Mouse (Mus musculus) olfactory bulb, adult 2 months (tissue): Measurements from ENCODE around the gene Rapgef2. TPM values are rescaled to one million over a fixed set of nuclear protein-coding genes. Genes with fewer than 3 reads are reported as not detected.
A peak's percentile ranks its signal among the peaks of the same experiment; 100 is the strongest.
"Not testable (repeated sequence)": the region's sequence is repeated elsewhere in the genome, so short reads cannot be mapped to it uniquely, and the experiment has no call there.

Source experiments
- H3K27ac ChIP-seq: fragments of 200-500 bp; 2 replicates; pipeline ENCODE4 v1.5.1; 2012; ENCODE audit warnings: low read depth, low read length; ENCODE audit not compliant: insufficient read depth
- H3K4me1 ChIP-seq: fragments of 200-500 bp; 2 replicates; pipeline ENCODE4 v1.6.1; 2012; ENCODE audit warnings: low read length; ENCODE audit not compliant: control insufficient read depth, insufficient read depth
- H3K4me3 ChIP-seq: fragments of 200-500 bp; 2 replicates; pipeline ENCODE4 v1.5.1; 2012; ENCODE audit warnings: mild to moderate bottlenecking, low read depth, low read length, moderate library complexity; ENCODE audit not compliant: insufficient read depth
- CTCF ChIP-seq: fragments of 200-500 bp; IDR thresholded peaks from 2 replicates; pipeline ENCODE4 v1.5.1; 2012; ENCODE audit warnings: low read depth, mild to moderate bottlenecking, low read length, moderate library complexity; ENCODE audit not compliant: insufficient read depth
- POLR2A ChIP-seq: fragments of 200-500 bp; IDR thresholded peaks from 2 replicates; pipeline ENCODE4 v1.6.1; 2012; ENCODE audit warnings: mild to moderate bottlenecking, low read depth, low read length, moderate library complexity; ENCODE audit not compliant: insufficient read depth
- WGBS: fragments of 180-500 bp; shearing (Covaris S2); methylation state at CpG from one replicate; pipeline ENCODE4 v1.1.7; 2018; 5-methylcytosine and 5-hydroxymethylcytosine counted together
- polyA plus RNA-seq: library from polyadenylated mRNA; stranded (reverse); fragments of >200 nt; gene quantifications from 2 replicates; pipeline ENCODE4 v1.2.4, GENCODE M21; 2012; ENCODE audit warnings: low replicate concordance; ENCODE audit not compliant: missing spikeins, insufficient read depth, insufficient read length

The Rapgef2 gene
- polyA plus RNA-seq, 1 experiment, result 61.7 TPM

DNA sequence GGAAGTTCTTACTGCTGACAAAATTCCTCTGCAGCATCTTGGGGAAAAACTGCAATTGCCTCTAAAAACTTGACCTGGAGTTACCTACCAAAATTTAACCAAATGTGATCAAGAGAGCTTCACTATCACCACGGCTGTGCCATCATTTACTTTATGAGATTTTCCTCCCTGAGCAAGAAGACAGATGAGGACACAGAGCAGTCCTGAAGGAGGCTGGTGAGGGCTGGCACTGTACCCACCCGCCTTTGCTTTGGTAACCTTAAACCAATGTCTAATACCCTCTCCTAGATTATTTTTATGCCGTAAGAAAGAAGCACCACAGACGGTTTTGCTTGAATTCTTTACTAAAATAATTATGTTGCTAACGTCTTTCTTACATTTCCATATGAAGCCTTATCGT lies 112.1 kb downstream of the Rapgef2 start:
- H3K27ac ChIP-seq, result no peak overlapping the region
- no peaks in the 10 kb centered on the region; the same call in 1 of the 2 replicates for H3K4me1 ChIP-seq
- TF ChIP-seq POLR2A (no peak), CTCF (no peak)
- no peak overlapping the region for H3K4me3 ChIP-seq
- 85% methylated on average over 6 of the region's 6 CpGs for WGBS

DNA sequence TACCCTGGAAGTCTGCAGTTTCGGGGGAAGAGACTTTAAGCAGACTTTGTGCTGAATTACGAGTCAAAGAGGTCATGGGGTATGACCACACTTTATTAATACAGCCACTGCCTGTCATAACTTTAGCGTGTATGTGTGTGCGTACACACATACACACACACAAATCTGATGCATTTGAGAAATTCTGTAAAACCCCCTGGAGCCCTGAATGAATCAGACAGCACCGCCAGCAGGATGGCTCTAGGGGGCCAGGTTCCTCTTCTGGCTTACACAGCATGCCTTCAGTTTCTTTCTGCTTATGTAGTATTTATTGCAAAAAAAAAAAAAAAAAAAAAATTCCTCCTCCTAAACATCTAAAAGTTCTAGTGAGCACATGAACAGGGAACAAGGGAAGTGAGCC lies 113.0 kb downstream of the Rapgef2 start:
- Histone ChIP-seq H3K27ac (no peak overlapping the region), H3K4me3 (no peak overlapping the region), H3K4me1 (no peaks in the 10 kb centered on the region; the same call in 1 of the 2 replicates)
- no peak for TF ChIP-seq POLR2A
- no peak for TF ChIP-seq CTCF
- WGBS, result 85% methylated on average over 5 of the region's 5 CpGs

- H3K4me1 ChIP-seq, H3K4me3 ChIP-seq, H3K27ac ChIP-seq: not testable (repeated sequence)
- 96% methylated on average over 8 of the region's 8 CpGs for WGBS
These were observed 115.2 kb downstream of the Rapgef2 start for GRCm38 (mm10) chr3:79171146-79171545.

DNA sequence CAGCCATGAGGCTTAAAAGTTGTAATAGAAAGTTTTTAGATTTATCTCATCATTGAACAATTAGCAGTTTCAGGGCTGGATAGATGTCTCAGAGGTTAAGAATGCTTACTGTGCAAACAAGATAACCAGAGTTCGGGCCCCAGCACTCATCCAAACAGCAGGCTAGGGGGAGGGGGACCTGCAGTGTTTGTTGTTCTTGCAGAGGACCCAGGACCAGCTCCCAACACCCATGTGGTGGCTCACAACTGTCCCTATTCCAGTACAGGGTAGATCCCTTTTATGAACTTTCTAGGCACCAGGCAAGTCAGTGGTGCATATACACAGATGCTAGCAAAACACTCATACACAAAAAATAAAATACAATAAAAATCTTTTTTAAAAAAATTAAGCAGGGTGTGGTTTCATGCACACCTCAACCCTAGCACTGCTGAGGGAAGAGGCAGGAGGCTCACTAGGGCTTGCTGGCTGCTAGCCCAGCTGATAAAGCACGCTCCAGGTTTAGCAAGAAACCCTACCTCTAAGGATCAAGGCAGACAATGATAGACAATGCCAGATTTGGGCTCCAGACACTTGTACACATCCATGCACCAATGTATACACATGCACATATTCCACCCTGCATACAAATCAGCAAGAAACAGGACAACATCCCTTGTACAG lies 118.0 kb downstream of the Rapgef2 start:
- 80% methylated on average over 2 of the region's 2 CpGs for WGBS
- H3K4me1 ChIP-seq, result no peaks in the 10 kb centered on the region; the same call in 1 of the 2 replicates
- TF ChIP-seq CTCF, result no peak
- TF ChIP-seq POLR2A, result no peak
- H3K4me3 ChIP-seq, result no peak overlapping the region
- no peak overlapping the region for H3K27ac ChIP-seq

DNA sequence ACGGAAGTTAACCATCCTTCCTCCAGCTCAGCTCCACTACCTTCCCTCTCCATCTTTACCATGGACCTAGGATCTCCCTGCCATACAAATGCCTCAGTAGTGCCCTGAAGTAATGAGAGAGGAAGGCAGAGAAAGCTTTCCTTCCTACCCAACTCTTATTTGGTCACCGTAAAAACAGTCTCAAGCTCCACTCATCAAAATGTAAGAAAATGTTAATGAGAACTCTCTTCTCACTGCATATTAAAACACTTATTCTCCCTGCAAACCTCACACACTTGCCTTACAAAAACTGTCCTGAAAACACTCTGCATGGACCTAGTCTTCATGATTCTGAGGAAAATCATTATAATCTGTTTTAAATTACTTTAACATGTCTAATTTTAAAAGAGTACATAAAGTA lies 118.7 kb downstream of the Rapgef2 start:
- WGBS, result 51% methylated on average over 2 of the region's 2 CpGs
- TF ChIP-seq CTCF, result no peak
- no peak for TF ChIP-seq POLR2A
- H3K27ac ChIP-seq, result no peak overlapping the region
- H3K4me3 ChIP-seq, result no peak overlapping the region
- H3K4me1 ChIP-seq, result no peaks in the 10 kb centered on the region

DNA sequence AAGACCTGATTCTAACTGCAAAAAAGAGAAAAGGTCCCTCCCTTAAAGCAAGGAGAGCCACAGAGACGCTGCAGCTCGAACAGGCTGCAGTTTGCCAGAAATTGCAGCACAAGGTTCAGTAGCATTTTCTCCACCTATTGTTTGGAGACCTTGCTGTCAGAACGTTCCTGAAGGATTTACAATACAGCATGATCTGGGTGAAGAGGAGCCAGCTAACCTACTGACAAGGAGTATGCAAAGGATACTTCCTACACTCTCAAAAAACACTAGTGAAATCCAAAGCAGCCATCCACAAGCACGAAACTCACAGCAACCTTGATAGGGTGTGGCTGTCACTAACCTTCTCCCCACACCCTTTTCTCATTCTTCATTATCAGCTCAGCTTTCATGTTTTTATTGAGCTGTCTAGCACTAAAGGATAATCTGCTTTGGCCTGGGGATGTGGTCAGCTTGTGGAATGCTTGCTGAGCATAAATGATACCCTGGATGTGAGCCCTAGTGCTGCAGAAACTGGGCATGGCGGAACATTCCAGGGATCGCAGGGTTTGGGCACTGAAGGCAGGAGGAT lies 124.4 kb downstream of the Rapgef2 start:
- TF ChIP-seq CTCF, result no peak
- no peak for TF ChIP-seq POLR2A
- peaks cover 4% of the 10 kb centered on the region for H3K4me1 ChIP-seq
- H3K27ac ChIP-seq, result peak overlapping the region; percentile 95
- 19% methylated on average over 6 of the region's 6 CpGs for WGBS
- no peak overlapping the region; the same call in 1 of the 2 replicates for H3K4me3 ChIP-seq

- no peak overlapping the region for H3K4me3 ChIP-seq
- peaks cover 4% of the 10 kb centered on the region for H3K4me1 ChIP-seq
- H3K27ac ChIP-seq, result peak overlapping the region; percentile 95
- TF ChIP-seq POLR2A (no peak), CTCF (no peak)
- 12% methylated on average over 6 of the region's 6 CpGs for WGBS
These were observed 125.1 kb downstream of the Rapgef2 start for GRCm38 (mm10) chr3:79161093-79161723.

DNA sequence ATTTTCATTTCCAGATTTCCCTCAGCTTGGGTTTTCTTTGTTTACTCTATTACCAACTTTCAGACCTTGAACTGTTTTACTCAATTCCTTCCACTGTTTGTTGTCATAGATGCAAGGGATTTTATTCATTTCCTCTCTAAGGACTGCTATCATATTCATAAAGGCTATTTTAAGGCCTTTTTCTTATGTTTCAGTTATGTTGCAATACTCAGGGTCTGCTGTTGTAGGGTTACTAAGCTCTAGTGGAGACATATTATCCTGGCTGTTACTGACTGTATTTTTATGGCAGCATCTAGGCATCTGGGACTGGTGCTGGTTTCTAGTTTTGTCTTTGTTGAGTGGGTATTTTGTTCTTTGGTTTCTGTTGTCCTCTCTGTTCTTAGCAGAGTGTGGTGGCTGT lies 128.1 kb downstream of the Rapgef2 start:
- Histone ChIP-seq H3K27ac (no peak overlapping the region), H3K4me1 (peaks cover 7% of the 10 kb centered on the region), H3K4me3 (no peak overlapping the region)
- TF ChIP-seq POLR2A (no peak), CTCF (no peak)

GRCm38 (mm10) chr3:79153039-79153487 lies 133.3 kb downstream of the Rapgef2 start:
- no peak overlapping the region for H3K4me3 ChIP-seq
- peak overlapping the region; percentile 75; the same call in 1 of the 2 replicates for H3K27ac ChIP-seq
- H3K4me1 ChIP-seq, result peaks cover 2% of the 10 kb centered on the region; the same call in 1 of the 2 replicates
- no peak for TF ChIP-seq CTCF
- no peak for TF ChIP-seq POLR2A
- 29% methylated on average over 5 of the region's 5 CpGs for WGBS
